Mouse (Mus musculus) yolk sac, embryonic 10.5 days (tissue): ENCODE results near the gene Erc2.
A peak's percentile ranks its signal among the peaks of the same experiment; 100 is the strongest.

Experiments
- DNase-seq: peaks from one replicate; pipeline ENCODE4 v3.0.0-alpha.2; 2017; ENCODE audit warnings: low spot score

Gene Erc2

DNA sequence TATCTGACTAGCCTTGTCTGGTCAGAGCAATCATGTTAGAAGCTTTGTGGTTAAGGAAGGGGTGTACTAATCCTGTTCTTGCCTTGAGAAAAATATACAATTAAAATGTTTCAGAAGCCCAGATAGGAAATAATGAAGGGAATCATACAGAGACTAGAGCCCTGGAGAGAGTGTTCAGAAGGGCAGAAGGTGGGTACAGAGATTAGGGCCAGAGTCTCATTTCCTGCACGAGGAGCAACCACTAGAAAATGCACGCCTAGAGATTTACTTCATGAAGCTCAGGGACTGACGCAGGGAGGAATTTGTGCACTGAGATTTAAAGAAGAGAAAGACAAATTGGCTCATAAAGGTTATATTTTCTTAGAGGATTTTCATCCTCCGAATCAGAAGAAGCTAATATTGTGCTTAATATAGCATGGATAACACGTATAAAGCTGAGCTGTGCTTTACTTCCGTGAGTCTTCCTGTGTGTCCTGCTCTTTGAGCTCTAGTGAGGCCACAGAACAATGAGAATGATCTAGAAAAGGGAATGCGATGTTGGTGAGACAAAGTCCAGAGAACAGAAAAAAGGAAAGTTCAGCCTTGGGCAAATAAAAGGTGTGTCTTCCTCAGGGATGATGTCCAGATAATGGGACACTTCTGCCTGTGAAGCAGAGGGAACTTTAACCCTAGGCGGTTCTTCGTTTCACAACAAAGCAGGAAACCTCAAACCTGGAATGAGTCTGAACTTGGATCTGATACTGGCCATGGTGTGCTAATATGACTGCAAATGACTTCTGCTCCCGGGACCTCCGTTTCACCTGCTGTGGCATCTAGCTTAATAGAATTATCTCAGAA is 45.0 kb downstream of the Erc2 start:
- DNase-seq: peak; percentile 76

- no peak for DNase-seq
These were observed 45.9 kb downstream of the Erc2 start for GRCm38 (mm10) chr14:27668151-27668550.

DNA sequence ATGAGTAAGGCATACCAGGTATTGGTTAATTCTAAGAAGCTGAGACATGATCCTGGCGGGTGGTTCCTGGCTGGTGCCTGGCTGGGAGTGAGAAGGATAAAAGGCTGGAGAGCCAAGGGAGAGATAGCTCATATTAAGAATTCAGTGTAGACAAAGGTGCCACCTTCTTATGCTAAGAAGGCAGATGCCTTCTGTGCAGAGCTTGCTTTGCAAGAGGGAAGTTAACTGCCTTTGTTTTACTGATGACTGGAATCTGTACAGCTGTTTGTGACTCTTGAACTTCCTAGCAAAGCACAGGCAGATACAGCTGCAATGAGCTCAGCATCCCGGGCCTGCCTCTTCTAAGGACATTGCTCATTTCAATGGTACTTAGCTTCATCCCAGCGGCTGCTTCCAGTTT is 47.7 kb downstream of the Erc2 start:
- no peak for DNase-seq

DNA sequence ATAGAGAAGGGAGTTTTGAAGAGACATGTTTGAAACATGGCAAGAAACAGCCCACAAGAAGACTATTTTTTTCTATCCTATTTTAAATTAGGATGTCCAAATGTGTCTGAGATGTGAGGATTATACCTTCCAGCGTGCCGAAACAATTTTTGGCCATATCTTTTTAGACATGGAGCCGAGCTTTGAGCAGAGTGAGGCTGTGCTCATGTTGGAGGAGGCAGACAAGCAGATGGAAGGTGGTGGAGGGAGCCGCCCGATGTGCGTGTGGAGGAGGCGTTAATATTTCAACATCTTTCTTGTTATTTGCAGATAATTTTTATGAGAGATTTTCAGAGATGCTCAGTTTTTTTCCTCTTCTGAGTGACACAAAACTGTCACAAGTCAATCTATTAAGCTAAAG is 50.5 kb downstream of the Erc2 start:
- DNase-seq: no peak

GRCm38 (mm10) chr14:27674096-27674495 is 51.9 kb downstream of the Erc2 start:
- no peak for DNase-seq

DNA sequence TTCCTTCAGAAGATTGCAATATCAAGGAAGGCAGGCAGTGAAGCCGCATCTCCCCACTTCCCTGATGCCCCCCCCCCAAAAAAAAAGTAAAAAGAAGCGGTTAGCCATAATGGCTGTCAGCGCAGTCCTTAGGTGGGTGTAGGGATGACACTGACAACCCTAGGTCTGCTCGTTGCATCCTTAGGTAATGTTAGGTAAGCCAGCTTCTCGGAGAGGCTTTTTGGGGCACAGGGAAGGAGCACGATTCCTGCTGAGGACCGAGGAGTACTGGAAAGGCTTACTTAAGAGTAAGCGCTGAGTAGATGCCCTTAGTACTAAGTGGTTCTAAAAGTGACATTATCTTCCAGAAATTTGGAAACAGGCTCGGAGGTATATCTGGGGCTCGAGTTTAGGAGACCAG is 52.3 kb downstream of the Erc2 start:
- no peak for DNase-seq

DNA sequence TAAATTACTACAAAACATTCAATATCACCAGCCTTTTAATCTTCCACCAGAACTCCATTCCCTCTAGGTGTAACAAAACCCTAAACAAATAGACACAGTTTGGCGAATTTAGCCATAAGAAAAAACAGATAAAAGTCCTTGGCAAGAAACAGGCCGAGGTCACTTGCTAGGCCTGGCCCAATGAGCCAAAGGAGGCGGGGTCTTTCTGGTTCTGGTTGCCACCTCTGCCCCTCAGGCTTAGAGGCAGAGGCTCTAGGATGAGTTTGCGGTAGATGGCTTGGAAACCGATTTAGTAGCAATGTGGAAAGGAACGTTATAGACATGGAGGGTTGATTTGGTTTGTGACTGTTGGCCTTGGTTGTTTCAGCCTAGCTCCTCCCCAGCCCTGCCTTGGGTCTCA is 52.8 kb downstream of the Erc2 start:
- DNase-seq: no peak

- peak; percentile 19 for DNase-seq
These were observed 60.3 kb downstream of the Erc2 start for GRCm38 (mm10) chr14:27682368-27683052.

GRCm38 (mm10) chr14:27695781-27696180 is 73.6 kb downstream of the Erc2 start:
- DNase-seq: no peak

DNA sequence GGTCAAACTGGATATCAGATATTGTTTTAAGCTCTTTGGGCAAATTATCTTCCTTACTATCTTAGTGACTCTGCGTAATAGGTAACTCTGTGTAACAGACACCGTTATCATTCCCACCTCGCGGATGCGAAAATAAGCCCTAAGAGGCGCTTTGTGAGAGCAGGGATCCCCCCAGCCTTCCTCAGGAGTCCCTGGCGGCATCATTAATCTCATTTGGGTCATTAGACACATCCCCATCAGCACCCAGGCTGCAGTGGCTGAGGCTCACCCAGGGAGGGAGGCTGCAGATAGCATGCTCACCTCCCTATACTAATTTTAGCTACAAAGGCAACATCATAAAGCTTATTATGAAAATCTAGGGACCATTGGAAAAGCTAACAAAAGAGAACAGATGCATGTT is 95.1 kb downstream of the Erc2 start:
- no peak for DNase-seq

DNA sequence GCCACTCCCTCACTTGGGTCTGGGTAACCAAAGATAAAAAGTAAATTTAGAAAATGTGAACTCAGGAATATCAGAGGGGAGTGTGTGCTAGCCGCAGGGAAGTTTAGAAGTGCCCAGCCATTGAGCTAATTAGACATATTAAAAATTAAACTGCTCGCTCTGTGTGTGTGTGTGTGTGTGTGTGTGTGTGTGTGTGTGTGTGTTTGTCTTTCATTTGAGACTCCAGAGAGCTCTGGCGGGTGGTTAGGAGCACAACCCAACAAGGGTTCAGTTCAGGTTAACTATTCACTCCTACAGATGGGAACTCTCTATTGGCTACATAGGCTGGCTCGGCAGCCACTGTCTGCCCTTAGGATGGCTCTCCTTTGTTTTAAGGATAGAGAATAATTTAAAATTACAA is 97.4 kb downstream of the Erc2 start:
- no peak for DNase-seq

DNA sequence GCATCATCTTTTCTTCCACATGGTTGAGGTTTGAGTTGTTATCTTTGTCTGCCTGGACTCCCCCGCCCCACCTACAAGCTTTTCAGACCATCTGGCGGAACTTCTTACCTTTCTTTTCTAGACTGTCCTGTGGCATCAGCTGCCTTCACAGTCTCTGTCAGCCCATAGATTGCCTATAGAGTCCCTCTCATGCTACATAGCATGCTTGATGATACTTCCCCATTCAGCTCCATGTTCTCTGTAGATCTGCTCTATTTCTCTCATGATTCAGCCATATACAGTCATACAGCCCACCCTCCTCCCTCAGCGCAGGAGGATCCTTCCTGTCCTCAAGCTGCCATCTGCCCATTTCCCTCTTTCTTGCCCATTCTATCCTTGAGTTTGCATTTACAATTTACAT is 98.7 kb downstream of the Erc2 start:
- no peak for DNase-seq

DNA sequence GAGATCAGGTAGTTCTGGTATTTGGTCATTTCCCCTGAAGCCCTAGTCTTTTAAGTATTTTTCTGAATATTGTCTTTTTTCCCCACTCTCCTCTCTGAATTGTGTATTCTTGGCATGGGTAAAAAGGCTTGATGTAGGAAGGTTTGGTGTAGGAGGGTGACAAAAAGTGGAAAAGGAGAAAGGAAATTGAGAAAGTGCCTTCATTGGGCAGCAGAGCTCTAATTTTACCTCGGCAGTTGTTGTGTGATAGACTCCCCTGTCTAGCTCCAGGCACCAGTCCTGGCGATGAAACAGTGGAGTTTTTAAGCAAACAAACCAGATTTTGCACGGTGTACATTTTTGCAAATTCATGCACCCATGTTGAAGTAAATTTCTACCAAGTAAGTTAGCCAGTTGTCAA is 99.5 kb downstream of the Erc2 start:
- no peak for DNase-seq

DNA sequence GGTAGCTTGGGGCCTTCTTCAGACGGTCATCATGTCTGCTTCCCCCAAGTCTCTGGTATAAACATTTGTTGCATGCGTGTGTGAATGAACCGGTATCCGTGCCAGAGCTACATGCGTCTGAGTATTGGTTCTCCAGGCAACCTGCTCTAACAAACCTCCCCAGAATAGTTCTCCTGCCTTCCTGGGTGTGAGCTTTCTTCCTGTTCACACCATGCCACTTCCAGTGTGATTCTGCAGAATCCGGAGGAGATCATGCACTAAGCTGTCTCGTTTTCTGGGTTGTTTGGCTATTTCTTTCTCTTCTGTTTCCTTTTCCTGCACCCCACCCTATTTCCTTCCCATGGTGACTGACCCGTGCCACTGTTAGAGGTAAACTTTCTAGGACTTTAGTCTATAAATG is 105.3 kb downstream of the Erc2 start:
- no peak for DNase-seq

GRCm38 (mm10) chr14:27731086-27731485 is 108.9 kb downstream of the Erc2 start:
- DNase-seq: no peak

GRCm38 (mm10) chr14:27739436-27739835 is 117.2 kb downstream of the Erc2 start:
- no peak for DNase-seq

DNA sequence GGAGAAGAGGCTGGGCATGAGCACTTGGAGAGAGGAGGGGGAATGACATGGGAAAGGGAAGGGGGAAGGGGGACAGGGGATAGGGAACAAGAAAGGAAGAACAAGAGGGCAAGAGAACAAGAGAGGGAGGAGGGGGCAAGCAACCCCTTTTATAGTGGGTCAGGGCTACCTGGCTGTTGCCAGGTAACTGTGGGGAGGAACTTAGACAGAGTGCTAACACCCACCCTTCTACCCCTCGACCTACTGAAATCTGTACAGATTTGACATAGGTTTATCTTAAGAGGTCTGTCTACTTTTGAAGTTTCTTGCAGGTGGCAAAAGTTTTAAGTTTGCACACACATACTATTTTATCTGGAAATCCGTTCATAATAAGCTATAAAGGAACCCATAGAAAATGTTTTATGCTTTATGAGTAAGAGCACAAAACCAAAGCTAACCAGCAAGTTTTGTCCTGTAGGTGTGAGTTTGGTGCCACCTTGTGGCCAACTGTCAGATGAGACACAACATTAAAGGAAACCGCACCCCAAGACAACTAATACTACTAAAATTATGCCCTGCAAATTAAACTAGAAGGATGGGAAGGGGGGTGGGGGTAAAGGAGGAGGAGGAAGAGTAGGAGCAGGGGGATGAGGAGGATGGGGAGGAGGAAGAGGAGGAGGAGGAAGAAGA is 119.2 kb downstream of the Erc2 start:
- DNase-seq: peak; percentile 37

GRCm38 (mm10) chr14:27754340-27754739 is 132.1 kb downstream of the Erc2 start:
- no peak for DNase-seq

GRCm38 (mm10) chr14:27756901-27757300 is 134.7 kb downstream of the Erc2 start:
- DNase-seq: no peak

DNA sequence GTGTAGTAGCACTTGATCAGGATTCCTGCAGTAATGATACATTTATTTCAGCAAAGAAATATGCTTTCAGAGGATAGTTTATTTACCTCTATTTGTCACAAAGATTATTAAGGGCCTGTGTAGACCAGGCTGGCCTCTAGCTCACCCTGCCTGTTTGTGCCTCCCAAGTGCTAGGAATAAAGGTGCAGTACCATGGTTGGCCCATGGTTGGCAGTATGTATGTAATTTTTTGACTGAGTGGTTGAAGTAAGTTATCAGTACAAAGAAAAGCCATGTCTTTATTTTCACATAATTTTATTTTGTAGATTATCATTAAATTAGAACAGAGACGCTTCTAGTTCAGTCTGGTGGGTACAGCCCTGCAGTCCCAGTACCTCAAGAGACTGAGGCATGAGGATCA is 136.0 kb downstream of the Erc2 start:
- no peak for DNase-seq

GRCm38 (mm10) chr14:27759069-27759628 is 136.9 kb downstream of the Erc2 start:
- no peak for DNase-seq

DNA sequence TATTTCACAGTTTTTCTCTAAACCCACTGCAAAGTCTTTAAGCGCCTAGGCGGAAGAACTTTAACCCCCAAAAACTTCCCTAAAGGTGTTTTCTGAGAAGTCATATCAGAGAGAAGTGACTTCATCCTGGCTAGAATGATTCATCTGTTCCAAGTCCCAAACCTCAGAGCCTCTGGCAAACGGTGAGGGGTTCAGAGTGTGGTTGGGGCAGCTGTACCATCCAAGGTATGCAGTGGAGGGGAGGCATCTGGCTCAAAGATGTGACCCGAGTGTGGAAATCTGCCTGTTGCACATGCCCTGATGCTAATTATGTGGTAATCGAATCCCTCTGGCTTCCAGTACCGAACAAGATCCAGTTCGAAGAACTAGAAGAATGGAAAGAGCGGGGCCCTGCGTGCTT is 137.8 kb downstream of the Erc2 start:
- DNase-seq: no peak

- DNase-seq: no peak
These were observed 153.1 kb downstream of the Erc2 start for GRCm38 (mm10) chr14:27775367-27775766.
